Mouse (Mus musculus): ENCODE measurements around the gene Tpd52l2.

The Tpd52l2 gene

GRCm38 (mm10) chr2:181541761-181542380 lies 44.9 kb downstream of the Tpd52l2 start:
- DNase-seq (ENCODE audit: low spot score), result no peak

DNA sequence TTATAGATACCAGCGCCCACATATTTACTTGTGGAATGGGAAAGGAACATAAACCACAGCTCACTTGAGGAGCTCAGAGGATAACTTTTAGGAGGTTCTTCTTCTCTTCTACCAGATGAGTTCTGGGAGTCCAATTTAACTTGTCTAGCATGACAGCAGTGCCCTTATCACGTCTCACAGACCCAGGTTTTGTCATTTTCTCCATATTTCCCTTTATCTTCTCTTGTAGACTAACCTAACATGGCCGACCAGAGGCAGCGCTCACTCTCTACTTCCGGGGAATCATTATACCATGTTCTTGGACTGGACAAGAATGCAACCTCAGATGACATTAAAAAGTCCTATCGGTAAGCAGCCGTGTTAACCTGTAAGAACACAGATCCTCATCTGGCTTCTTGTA lies 49.2 kb downstream of the Tpd52l2 start:
- no peak for DNase-seq (ENCODE audit: low spot score)

GRCm38 (mm10) chr2:181548227-181548626 lies 51.3 kb downstream of the Tpd52l2 start:
- DNase-seq (ENCODE audit: low spot score), result no peak

DNA sequence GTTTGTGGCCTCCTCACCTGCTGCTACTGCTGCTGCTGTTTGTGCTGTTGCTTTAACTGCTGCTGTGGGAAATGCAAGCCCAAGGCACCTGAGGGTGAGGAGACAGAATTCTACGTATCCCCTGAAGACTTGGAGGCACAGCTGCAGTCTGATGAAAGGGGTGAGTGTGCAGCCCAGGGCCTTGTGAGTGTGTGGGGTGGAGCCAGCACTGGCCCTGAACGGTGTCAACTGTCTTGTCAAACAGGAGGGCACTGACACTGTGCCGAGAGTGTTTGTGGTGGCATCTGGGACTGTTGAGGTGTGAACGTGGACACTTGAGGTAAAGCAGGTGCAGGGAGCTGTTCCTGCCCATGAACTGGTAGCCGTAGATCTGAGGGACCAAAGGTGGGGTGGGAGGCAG lies 51.7 kb downstream of the Tpd52l2 start:
- no peak for DNase-seq (ENCODE audit: low spot score)

DNA sequence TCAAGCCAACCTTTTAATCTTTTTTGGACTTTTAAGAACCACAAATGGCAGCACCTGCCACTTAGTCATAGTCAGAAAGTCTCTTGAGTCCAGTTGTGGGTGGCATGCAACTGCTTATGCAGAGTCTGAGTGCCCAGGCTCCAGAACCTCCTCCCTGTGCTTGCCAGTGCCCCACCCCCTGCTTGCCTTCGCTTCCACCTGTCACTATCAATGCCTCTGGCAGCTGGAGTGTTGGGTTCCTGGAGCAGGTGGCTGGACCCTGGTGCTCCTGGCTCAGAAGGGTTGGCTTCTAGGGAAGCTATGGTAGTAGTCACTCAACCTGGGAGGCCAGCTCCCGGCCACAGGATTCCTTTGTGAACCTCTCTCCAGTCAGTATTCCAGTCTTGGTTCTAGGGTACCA lies 53.3 kb downstream of the Tpd52l2 start:
- DNase-seq (ENCODE audit: low spot score), result no peak

GRCm38 (mm10) chr2:181553772-181554171 lies 56.8 kb downstream of the Tpd52l2 start:
- DNase-seq (ENCODE audit: low spot score), result no peak

- DNase-seq (ENCODE audit: low spot score), result no peak
Measured at GRCm38 (mm10) chr2:181567338-181567737, 70.4 kb downstream of the Tpd52l2 start.

Measured in urinary bladder, postnatal 14 days (tissue).